Comparison of ENCODE assay signal across 8 mouse cellular contexts in the genomic region with DNA sequence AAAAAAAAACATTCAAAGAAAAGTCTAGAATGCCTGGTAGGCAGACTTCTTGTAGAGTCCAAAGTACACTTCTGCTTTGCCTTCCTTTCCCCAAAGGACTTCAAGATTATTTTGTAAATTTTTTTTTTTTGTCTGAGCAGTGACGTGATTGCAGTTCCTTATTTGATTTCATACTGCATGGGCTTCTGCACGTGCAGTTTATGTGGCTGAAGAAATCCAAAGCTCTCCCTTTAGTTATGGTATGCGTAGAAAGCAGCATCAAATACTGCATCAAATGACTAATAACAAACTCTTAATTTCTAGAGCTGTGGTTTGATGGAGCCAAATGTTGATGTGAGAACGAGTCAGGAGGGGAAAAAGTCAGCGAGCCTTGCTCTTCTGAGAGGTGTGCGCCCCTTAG. TPM values are rescaled to one million over a fixed set of nuclear protein-coding genes. Genes with fewer than 3 reads are reported as not detected.
DNase-seq lines count a peak whose midpoint lies in the region; ATAC-seq lines count a peak whose summit lies in the region.

No protein-coding gene starts in this region.

- peak overlapping the region; percentile 43 for H3K4me2 ChIP-seq in hindbrain, embryonic 11.5 days (replicated peaks; ENCODE audit: low read depth, low read length)

- H3K4me3 ChIP-seq in hindbrain, embryonic 11.5 days (ENCODE audit: low read depth, low read length) = peak overlapping the region; percentile 21
- H3K4me3 ChIP-seq in midbrain, embryonic 10.5 days = peak overlapping the region; percentile 83

- H3K4me1 ChIP-seq in hindbrain, embryonic 11.5 days (replicated peaks; ENCODE audit: control insufficient read depth, insufficient read depth, low read length) = peaks cover 4% of the 10 kb centered on the region; the same call in 1 of the 2 replicates
- H3K4me1 ChIP-seq in midbrain, embryonic 10.5 days = peaks cover 30% of the 10 kb centered on the region

- no peaks in the 10 kb centered on the region for H3K9me3 ChIP-seq in hindbrain, embryonic 11.5 days (ENCODE audit: control insufficient read depth, low read length)
- H3K9me3 ChIP-seq in midbrain, embryonic 10.5 days (replicated peaks) = no peaks in the 10 kb centered on the region

- DNase-seq in heart, adult 18-20 months = peak; percentile 39
- DNase-seq in heart, postnatal 4 days = no peak
- peak; percentile 58 for DNase-seq in NIH3T3 (ENCODE audit: low read depth)
- peak; percentile 8 for DNase-seq in hindbrain, embryonic 11.5 days (ENCODE audit: low spot score)
- DNase-seq in midbrain, embryonic 10.5 days (ENCODE audit: low spot score) = no peak
- DNase-seq in right cerebral cortex, adult 2 months (ENCODE audit: low spot score in 2 of 2) = no peak
- no peak for DNase-seq in thymus, postnatal 10 days (ENCODE audit: low spot score in 2 of 2)
- no peak for DNase-seq in embryo, embryonic 9.5 days (ENCODE audit: extremely low spot score)

- no peaks in the 10 kb centered on the region for H3K36me3 ChIP-seq in hindbrain, embryonic 11.5 days (ENCODE audit: control insufficient read depth, insufficient read depth, low read length)
- peaks cover 26% of the 10 kb centered on the region for H3K36me3 ChIP-seq in midbrain, embryonic 10.5 days

- no peak overlapping the region for H3K9ac ChIP-seq in hindbrain, embryonic 11.5 days (ENCODE audit: low read depth, low read length)

- WGBS in hindbrain, embryonic 11.5 days = 33% methylated on average over 6 of the region's 6 CpGs
- WGBS in midbrain, embryonic 10.5 days = 38% methylated on average over 6 of the region's 6 CpGs

- H3K27ac ChIP-seq in hindbrain, embryonic 11.5 days (ENCODE audit: low read depth, low read length) = no peak overlapping the region
- H3K27ac ChIP-seq in midbrain, embryonic 10.5 days (replicated peaks) = no peak overlapping the region

- H3K27me3 ChIP-seq in hindbrain, embryonic 11.5 days (ENCODE audit: control insufficient read depth, insufficient read depth, low read length) = no peaks in the 10 kb centered on the region
- H3K27me3 ChIP-seq in midbrain, embryonic 10.5 days (ENCODE audit: low read depth, poor library complexity, severe bottlenecking) = no peaks in the 10 kb centered on the region

- ATAC-seq in hindbrain, embryonic 11.5 days (ENCODE audit: low FRiP score) = no peak

RNA-seq across cellular contexts. Expression of a gene that starts 3.2 kb away (rescaled TPM):
- total RNA-seq in heart, adult 18-20 months (2021) = 10 to 100 TPM; 59.0 to 60.3 TPM
- total RNA-seq in heart, postnatal 4 days (2021) = 10 to 100 TPM; 44.9 to 47.2 TPM
- polyA plus RNA-seq in hindbrain, embryonic 11.5 days (2014; fragmentation: Nextera tagmentation; extraction: Ambion mirVana) = 8.5 and 14.2 TPM in 2 replicates
- polyA plus RNA-seq in midbrain, embryonic 10.5 days (2016; fragmentation: Nextera tagmentation; extraction: Ambion mirVana) = 6.8 and 7.6 TPM in 2 replicates

RNA-seq across cellular contexts. Expression of a gene that starts 20.9 kb away (rescaled TPM):
- 10 to 100 TPM; 90.5 to 91.8 TPM for total RNA-seq in heart, adult 18-20 months (2021)
- 10 to 100 TPM; 70.2 to 76.7 TPM for total RNA-seq in heart, postnatal 4 days (2021)
- polyA plus RNA-seq in hindbrain, embryonic 11.5 days (2014; fragmentation: Nextera tagmentation; extraction: Ambion mirVana) = 110 and 113 TPM in 2 replicates
- 78.0 and 84.4 TPM in 2 replicates for polyA plus RNA-seq in midbrain, embryonic 10.5 days (2016; fragmentation: Nextera tagmentation; extraction: Ambion mirVana)

Comparison
In these comparisons a context has a peak if more than half of its experiments do, and no peak if none do; other contexts are left out.
1. DNase-seq: peak in heart, adult 18-20 months (2 of 2), NIH3T3 (single experiment) and hindbrain, embryonic 11.5 days (single experiment); none in heart, postnatal 4 days (single experiment), midbrain, embryonic 10.5 days (single experiment), right cerebral cortex, adult 2 months (0 of 2), thymus, postnatal 10 days (0 of 2) and embryo, embryonic 9.5 days (single experiment).